Mouse (Mus musculus): ENCODE results near the gene Tmem198.

Tmem198 gene

DNA sequence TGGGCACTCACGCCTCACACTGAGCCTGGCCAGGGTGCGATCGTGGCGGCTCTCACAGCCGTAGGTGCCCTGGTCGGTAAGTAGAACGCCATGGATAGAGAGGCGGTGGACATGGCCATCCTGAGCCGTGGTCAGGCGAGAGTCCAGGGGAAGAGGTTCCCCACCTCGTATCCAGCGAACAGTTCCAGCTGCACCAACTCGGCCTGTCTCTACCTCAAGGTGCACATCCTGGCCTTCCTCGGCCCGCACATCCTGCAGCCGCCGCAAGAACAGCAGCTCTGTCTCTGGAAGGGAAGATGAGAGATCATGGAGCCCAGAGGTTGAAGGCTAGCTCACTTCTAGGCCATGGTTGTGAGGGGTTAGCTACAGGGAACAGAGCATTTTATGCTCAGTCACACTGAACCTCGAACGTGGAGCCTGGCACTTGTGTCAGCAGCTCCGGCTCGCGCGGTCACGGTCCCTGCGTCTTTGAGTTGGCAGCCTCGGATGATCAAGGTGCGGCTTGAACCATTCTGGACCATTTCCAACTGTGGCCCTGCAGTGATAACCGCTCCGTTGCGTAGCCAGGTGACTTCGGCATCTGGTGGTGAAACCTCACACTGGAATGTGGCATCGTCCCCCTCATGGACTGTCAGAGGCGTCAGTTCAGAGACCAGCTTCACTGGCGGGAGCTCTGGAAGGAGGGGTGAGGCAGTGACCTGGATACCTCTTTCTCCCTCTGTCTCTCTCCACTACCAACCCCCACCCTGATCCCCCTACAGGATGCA is 11.6 kb downstream of the Tmem198 start:
- DNase-seq = no peak

- DNase-seq = no peak
Observed at GRCm38 (mm10) chr1:75492579-75493170, 13.3 kb downstream of the Tmem198 start.

DNA sequence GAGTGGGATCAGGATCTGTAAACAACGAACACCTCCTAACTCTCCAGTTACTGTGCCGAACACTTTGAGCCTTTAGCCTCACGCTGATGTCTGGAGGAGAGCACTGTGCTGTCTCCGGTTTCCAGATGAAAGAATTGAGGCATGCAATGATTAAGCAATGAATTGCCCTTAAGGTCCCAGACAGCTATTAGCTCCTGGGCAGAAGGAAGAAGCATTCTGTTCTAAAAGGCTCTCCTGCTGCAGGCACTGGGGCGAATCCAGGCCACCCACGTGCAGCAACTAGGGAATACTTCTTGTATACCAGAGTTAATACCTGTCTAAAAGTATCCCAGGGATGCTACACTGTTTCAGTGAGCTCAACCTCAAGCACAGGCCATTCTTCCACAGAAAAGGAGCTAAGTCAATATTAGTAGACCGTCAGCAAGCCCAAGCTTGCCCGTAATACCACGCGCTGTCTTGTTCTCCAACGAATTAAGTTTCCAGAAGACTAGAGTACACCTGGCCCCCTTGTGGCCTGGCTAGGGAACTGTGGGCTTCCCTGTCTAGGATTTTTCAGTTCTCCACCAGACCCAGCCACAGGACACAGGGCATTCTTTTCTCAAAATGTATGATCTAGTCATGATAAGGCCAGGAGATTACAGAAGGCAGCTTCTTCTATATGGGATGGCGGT is 15.7 kb downstream of the Tmem198 start:
- DNase-seq = peak; percentile 18

GRCm38 (mm10) chr1:75498897-75499296 is 19.6 kb downstream of the Tmem198 start:
- no peak for DNase-seq

DNA sequence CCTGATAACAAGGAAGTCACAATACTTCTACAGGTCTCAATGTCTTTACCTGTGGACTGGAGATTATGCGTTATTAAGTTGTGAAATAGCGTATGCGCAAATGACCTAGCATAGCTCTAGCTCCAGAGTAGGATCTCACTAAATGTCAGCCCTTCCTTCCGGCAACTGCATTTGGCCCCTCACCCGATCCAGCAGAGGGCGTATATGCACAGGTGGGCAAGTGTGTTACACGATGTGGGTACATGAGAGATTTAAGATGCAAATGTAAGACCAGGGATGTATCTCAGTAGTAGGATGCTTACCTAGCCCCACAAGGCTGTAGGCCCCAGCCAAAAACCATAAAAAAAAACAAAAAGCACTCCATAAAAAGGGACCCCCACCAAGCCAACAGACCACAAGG is 20.1 kb downstream of the Tmem198 start:
- DNase-seq = no peak

GRCm38 (mm10) chr1:75501905-75502304 is 22.6 kb downstream of the Tmem198 start:
- DNase-seq = no peak

GRCm38 (mm10) chr1:75502945-75503650 is 23.8 kb downstream of the Tmem198 start:
- no peak for DNase-seq

DNA sequence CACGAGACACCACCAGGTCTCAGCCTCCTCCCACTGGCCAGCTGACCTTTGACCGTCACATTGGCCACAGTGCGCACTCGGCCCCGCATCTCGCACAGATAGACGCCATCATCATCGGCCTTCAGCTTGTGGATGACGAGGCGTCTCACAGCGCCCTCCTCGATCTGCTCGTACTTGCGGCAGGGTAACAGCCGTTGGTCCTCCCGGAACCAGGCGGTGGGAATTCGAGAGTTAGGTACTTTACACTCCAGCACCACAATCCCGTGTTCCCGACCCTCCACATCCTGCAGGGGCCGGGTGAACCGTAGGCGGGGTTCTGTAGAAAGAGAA is 24.3 kb downstream of the Tmem198 start:
- DNase-seq = no peak

- DNase-seq = no peak
Observed at GRCm38 (mm10) chr1:75504256-75505045, 25.1 kb downstream of the Tmem198 start.

DNA sequence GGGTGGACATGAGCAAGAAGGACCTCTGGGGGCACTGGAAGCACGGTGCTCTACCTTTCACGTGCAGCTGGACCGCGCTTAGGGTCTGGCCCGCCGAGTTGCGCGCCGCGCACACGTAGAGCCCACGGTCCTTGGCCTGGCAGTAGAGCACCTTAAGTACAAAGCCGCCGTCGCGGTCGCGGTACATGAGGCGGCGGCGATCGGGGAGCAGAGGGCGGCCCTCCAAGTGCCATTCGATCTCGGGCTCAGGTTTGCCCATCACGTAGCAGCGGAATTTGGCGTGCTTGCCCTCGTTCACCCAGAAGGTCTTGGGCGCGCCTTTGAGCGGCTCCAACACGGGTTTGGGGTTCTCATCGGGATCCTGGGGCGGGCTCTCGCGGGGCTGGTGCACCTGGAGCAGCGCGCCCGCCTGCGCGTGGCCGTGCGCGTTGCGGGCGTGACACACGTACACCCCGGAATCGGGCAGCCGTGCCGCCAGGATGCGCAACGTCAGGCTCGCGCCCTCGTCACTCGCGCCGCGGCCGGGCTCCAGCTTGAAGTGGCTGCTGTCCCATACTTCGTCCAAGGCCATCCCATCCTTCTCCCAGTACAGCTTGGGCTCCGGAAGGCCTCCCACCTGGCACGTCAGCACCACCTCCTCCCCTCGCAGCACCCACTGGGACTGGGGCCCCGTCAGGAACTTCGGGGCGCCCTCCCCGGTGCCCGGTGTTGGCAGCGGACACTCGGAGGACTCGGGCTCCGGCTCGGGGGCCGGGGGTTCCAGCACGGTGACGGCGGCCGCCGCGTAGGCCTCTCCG is 26.0 kb downstream of the Tmem198 start:
- peak; percentile 21 for DNase-seq

DNA sequence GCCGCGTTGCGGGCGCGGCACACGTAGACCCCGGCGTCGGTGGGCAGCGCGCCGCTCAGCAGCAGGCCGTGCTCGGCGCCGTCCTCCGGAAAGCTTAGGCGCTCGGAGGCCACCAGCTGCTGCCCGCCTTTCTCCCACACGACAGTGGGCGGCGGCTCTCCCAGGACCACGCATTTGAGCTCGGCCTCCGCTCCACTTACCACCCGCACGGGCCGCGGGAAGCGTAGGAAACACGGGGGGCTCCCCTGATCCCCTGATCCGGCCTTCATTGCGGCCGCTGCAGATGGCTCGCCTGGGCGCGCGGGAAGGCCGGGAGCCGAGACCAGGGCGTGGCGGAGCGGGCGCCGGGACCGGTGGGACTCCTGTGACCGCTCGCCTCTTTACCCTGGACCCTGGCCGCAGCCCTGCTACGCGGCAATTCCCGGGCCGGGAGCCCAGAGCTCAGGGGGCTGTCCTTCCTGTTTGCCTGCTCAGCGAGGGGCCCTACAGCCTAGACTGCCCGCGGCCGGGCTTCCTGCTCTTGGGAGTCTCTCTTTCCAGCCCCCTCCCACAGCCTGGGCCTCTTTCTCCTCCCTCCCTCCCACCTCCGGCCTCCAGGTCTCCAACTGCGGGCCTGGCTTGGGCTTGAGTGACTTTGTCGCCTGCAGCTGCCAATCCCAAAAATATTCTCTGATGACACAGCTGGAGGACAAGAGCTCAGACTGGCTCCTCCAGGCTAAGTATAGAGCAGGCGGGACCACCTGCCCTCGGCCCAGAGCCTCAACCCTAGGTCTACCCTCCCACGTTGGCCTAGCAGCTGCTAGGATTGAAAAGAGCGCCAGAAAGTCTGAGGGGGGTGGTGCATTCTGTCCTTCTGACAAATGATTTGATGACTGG is 26.9 kb downstream of the Tmem198 start, which contains the start of gene Obsl1:
Obsl1 (minus strand) TSS at position 497 of the 876 bp plus-strand sequence.
- DNase-seq = peak; percentile 23

DNA sequence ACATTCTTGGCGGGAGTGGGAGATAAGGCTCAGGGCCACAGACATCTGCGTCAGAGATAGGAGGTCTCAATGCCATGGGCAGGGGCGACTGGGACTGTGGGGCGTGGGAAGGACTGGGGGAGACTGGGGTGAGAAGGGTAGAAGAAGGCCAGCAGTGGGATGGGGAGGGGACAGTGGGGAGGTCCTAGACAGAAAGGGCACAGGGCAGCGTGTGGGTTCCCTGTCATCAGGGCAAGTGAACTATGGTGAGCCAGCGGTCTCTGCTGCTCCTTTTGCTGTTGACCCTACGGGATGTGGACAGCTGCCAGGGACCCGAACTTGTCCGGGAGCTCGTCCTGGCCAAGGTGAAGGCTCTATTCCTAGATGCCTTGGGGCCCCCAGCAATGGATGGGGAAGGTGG is 27.7 kb downstream of the Tmem198 start, which contains the start of gene Inha:
Inha (plus strand) TSS at position 72 of the 400 bp plus-strand sequence.
- no peak for DNase-seq

GRCm38 (mm10) chr1:75509586-75509985 is 30.3 kb downstream of the Tmem198 start:
- no peak for DNase-seq

DNA sequence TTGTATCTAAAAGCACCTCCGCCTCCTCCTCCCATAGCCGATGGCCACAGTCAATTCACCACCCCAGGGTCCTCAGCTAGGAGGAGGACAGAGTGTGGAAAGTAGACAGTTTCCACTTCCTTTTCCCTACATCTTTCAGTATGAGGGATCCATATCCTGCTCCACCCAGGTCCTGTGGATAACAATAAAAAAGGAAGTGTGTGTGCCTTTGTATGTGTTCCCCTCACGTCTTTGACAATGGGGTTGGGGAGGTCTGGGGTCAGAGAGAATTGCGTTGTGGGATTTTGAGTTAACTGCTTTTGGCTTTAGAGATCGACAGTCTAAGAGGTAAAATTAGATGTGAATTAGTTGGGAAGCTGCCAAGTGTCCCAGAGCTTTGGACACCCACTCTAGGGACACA is 30.8 kb downstream of the Tmem198 start:
- no peak for DNase-seq

GRCm38 (mm10) chr1:75511437-75512210 is 32.3 kb downstream of the Tmem198 start:
- no peak for DNase-seq

- DNase-seq = no peak
Observed at GRCm38 (mm10) chr1:75512550-75512949, 33.2 kb downstream of the Tmem198 start.

GRCm38 (mm10) chr1:75516703-75517380 is 37.5 kb downstream of the Tmem198 start:
- DNase-seq = no peak

DNA sequence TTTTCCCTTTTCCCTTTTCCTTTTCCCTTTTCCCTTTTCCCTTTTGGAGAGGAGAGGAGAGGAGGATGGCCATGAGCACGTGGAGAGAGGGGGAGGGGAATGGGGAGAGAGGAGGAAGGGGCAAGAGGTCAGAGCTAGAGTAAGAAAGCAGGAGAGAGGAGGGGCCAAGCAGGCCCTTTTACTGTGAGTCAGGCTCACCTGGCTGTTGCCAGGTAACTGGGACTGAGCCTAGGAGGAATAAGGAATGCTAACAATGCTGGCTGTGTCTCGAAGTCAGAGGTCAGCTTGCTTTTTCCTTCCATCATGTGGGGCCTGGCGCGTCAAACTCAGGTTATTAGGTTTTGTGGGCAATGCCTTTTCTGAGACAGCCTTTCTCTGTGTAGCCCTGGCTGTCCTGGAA is 38.7 kb downstream of the Tmem198 start:
- peak; percentile 21 for DNase-seq

DNA sequence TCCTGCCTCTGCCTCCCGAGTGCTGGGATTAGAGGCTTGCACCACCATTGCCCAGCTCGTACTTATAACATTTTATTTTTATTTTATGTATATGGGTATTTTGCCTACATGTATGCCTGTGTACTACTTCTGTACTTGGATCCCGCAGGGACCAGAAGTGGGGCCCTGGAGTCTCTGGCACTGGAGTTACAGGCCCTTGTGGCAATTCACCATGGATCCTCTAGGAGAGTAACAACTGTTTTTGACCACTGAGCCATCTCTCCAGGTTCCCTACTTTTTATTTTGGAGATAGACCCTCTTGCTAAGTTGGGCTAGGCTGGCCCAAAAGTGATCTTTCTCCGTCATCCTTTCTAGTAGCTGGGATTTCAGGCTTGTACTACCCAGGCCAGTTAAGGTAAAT is 39.1 kb downstream of the Tmem198 start:
- no peak for DNase-seq
